Mouse (Mus musculus) right cerebral cortex, adult 18-20 months (tissue): ENCODE measurements around the gene Pappa.

ENCODE experiments used
- DNase-seq: peaks from one replicate; pipeline ENCODE4 v3.0.0; 2022; ENCODE audit warnings: mixed read lengths

The Pappa gene

GRCm38 (mm10) chr4:65278451-65279271 lies 154.7 kb downstream of the Pappa start:
- no peak for DNase-seq

- DNase-seq: no peak
These were observed 155.3 kb downstream of the Pappa start for GRCm38 (mm10) chr4:65279272-65279653.

- DNase-seq: no peak
These were observed 156.2 kb downstream of the Pappa start for GRCm38 (mm10) chr4:65279979-65280677.

- DNase-seq: no peak
These were observed 156.9 kb downstream of the Pappa start for GRCm38 (mm10) chr4:65280888-65281287.

GRCm38 (mm10) chr4:65283611-65284010 lies 159.6 kb downstream of the Pappa start:
- DNase-seq: no peak

GRCm38 (mm10) chr4:65285165-65285564 lies 161.2 kb downstream of the Pappa start:
- no peak for DNase-seq

- no peak for DNase-seq
These were observed 165.3 kb downstream of the Pappa start for GRCm38 (mm10) chr4:65289247-65289646.

- no peak for DNase-seq
These were observed 171.8 kb downstream of the Pappa start for GRCm38 (mm10) chr4:65295741-65296140.

- no peak for DNase-seq
These were observed 172.5 kb downstream of the Pappa start for GRCm38 (mm10) chr4:65296356-65296967.

GRCm38 (mm10) chr4:65296968-65297499 lies 173.1 kb downstream of the Pappa start:
- no peak for DNase-seq

GRCm38 (mm10) chr4:65298212-65299181 lies 174.5 kb downstream of the Pappa start:
- no peak for DNase-seq

- DNase-seq: no peak
These were observed 175.4 kb downstream of the Pappa start for GRCm38 (mm10) chr4:65299365-65299764.

- no peak for DNase-seq
These were observed 176.5 kb downstream of the Pappa start for GRCm38 (mm10) chr4:65300431-65300830.

GRCm38 (mm10) chr4:65302666-65303065 lies 178.7 kb downstream of the Pappa start:
- DNase-seq: no peak

GRCm38 (mm10) chr4:65317877-65318525 lies 194.0 kb downstream of the Pappa start:
- peak; percentile 13 for DNase-seq

- DNase-seq: peak; percentile 20
These were observed 197.4 kb downstream of the Pappa start for GRCm38 (mm10) chr4:65321340-65321739.

- no peak for DNase-seq
These were observed 198.0 kb downstream of the Pappa start for GRCm38 (mm10) chr4:65321959-65322358.

- no peak for DNase-seq
These were observed 201.8 kb downstream of the Pappa start for GRCm38 (mm10) chr4:65325816-65326215.

- peak; percentile 44 for DNase-seq
These were observed 204.7 kb downstream of the Pappa start for GRCm38 (mm10) chr4:65328486-65329308.

GRCm38 (mm10) chr4:65333718-65334117 lies 209.7 kb downstream of the Pappa start:
- DNase-seq: no peak

GRCm38 (mm10) chr4:65341766-65342165 lies 217.8 kb downstream of the Pappa start:
- no peak for DNase-seq
